Mouse (Mus musculus) adrenal gland, adult 8-10 months (tissue): ENCODE data around the gene Gng4. TPM values are rescaled to one million over a fixed set of nuclear protein-coding genes. Genes with fewer than 3 reads are reported as not detected.
"Not testable (repeated sequence)": the region's sequence is repeated elsewhere in the genome, so short reads cannot be mapped to it uniquely, and the experiment has no call there.

Experiments used
- DNase-seq: peaks from one replicate; pipeline ENCODE4 v3.0.0; 2022
- total RNA-seq, 4 experiments: library from RNA; stranded (reverse); gene quantifications; 2 replicates each; pipeline ENCODE4 v1.2.4; 2022

Gene Gng4
- 10 to 100 TPM in 3 of 4 experiments, 1 to 10 TPM in 1; 10.0 to 17.8 (median 13.8) TPM for total RNA-seq

GRCm38 (mm10) chr13:13783894-13784419 is at the start of gene Gng4:
Gene Gng4 (plus strand): TSS chr13:13784059.
- DNase-seq = peak; percentile 44

DNA sequence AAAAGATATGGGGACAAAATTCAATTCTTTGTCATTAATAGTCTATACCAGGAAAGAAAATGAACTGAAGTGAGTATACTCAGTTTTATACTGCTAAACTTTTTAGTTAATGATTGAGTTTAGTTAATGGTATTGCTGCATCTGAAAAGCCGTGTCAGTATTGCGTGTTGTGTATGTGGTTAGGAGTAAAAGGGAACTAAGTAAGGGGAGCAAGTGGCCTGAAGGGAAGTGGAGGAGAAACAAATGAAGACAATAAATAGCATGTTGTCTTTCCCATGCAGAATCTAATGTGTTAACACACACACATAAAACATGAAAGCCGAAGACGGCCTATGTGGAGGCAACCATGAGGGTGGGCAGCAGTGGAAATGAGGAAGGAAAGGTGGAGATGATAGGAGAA is 44.6 kb upstream of the Gng4 start:
- no peak for DNase-seq

DNA sequence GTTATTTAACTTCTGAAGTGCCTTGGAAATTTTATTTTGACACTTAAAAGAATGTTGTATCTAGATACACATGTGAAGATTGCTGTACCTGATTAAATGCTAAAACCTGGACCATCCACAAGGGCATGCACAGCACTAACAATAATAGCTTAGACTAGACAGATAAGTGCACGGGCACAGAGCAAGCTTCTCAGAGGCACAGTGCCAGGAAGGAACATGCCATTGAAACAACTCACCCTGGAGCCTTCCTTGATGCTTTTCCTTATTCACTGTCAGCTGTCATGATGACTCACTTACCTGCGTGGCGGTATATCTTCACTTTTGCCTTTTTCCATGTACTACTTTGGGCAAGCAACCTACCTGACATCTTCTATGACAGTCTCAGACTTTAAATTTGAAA is 37.9 kb upstream of the Gng4 start:
- no peak for DNase-seq

- no peak for DNase-seq
These were observed 7.9 kb upstream of the Gng4 start for GRCm38 (mm10) chr13:13775778-13776494.

DNA sequence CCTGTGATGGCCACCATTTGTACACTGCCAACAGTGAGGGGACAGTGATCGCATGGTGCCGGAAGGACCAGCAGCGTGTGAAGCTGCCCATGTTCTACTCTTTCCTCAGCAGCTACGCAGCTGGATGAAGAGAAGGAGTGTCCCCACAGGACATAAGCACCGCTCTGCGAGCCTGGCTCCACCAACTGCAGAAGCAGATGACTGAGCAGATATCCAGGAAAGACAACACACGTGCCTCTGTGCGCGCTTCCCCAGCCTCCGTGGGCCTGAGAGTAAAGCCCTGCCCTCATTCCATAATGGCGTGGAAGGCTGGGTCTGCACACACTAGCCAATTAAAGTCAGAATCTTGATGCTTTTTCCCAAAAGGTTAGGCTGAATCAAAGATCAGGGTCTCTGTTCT is 6.8 kb upstream of the Gng4 start:
- DNase-seq = no peak

DNA sequence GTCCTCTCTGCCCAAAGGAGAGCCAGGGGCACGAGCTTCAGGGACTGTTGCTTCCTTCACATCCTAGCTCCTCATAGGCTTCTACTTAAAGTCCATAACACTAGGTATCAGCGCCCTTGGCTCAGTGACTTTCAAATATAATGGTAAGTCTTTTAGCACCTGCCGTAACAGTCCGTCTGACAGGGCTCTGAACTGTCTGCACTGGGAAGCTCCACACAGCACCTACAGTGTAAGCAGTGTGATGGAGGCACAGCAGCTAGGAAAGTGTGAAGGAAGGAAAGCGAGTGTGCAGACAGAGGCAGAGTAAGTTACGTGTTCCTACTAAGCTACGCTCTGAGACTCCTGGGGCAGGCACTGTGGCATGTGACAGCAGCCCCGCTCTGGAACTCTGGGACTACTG is 6.2 kb upstream of the Gng4 start:
- no peak for DNase-seq

- DNase-seq = no peak
These were observed 4.9 kb upstream of the Gng4 start for GRCm38 (mm10) chr13:13778837-13779458.

DNA sequence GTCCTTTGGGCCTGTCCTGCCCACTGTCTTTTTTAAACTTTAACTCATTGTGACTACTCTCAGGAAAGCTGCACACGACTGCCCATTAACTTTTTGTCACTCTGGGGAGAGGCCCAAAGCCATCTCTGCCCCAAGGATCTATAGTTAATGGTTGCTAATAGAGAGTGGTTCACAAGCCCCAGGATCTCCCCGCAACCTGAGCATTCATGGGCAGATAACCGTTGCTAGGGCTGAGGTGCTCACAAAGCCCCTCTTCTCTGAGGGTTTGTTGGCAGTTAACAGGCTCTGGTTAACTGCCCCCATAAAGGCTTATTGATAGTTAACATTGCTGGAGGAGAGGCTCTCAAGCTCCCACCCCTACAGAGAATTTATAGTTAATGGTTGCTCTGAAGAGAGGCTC is 3.6 kb upstream of the Gng4 start:
- no peak for DNase-seq

DNA sequence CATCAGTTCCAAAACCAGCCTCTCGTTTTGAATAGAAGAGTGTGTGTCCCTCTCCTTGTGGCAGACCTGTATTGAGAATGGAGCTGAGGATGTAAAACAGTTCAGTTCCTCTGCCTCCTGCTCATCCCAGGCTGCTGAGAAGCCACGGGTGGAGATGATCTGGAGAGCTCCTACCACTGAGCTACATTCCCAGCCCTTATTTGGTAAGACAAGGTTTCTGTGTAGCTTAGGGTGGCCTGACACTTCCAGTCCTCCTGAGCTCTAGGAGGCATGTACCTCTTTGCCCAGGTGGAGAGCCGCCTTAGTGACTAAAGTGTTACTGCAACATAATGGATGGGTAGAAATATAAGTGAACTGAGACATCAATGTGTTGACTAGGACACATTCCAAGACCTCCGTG is 2.8 kb upstream of the Gng4 start:
- DNase-seq = no peak

DNA sequence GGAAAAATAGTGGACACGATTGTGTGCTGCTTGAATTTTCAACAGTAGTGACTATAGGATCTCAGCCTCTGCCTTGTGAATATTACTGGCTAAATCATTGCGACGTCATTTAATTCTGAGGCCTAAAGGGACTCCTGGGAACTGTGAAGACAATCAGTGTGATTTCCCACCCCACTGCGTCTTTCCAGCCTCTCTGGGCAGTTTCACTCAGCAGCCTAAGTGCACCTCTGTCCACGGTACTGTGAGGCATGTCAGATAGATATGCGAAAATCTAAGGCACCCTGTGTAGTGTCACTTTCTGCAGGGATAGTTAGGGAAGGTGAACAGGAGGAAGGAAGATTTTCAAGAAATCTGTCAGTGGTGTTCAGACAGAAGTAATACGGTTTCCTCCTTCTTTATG is 563 bp upstream of the Gng4 start:
- DNase-seq = no peak

- no peak for DNase-seq
These were observed 619 bp downstream of the Gng4 start for GRCm38 (mm10) chr13:13784420-13784936.

- peak; percentile 8 for DNase-seq
These were observed 1.3 kb downstream of the Gng4 start for GRCm38 (mm10) chr13:13784981-13785783.

DNA sequence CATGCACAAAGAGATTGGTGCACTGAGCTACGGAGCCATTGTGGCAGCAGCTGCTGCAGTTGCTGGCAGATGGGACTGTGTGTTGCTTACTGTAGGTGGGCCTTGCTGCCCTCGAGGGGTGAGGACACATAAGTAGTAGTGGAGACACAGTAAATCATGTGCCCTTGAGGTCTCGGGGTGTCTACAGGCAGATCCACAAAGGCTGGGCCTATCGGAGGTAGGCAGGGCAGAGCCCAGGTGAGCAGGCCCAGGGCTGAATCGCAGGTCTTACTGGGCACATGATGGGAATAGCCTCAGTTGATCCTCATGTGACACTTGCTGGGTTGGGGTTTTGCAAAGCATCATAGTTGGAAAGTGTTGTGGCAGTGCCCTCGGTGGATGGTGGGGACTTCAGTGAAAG is 3.1 kb downstream of the Gng4 start:
- no peak for DNase-seq

DNA sequence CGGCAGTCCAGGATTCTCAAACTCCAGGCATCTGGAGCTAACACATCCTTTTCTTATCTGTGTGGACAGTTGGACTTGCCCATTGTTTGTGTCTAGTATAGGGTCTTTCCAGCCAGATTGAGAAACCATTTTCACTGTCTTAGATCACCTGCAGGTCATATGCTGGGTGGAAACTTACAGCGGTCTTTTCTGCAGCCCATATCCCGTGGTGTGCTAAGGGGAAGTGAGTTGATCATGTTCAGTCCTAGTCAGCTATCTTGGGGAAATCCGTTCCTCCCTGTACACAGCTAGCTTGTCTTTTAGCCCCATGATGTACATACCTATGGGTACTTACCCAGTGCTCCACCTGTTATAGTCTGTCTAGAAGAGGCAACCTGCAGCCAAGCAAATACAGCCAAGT is 4.2 kb downstream of the Gng4 start:
- no peak for DNase-seq

- DNase-seq = no peak
These were observed 8.1 kb downstream of the Gng4 start for GRCm38 (mm10) chr13:13791981-13792380.

GRCm38 (mm10) chr13:13795166-13795832 is 11.4 kb downstream of the Gng4 start:
- DNase-seq = no peak

GRCm38 (mm10) chr13:13796082-13796481 is 12.2 kb downstream of the Gng4 start:
- DNase-seq = no peak

DNA sequence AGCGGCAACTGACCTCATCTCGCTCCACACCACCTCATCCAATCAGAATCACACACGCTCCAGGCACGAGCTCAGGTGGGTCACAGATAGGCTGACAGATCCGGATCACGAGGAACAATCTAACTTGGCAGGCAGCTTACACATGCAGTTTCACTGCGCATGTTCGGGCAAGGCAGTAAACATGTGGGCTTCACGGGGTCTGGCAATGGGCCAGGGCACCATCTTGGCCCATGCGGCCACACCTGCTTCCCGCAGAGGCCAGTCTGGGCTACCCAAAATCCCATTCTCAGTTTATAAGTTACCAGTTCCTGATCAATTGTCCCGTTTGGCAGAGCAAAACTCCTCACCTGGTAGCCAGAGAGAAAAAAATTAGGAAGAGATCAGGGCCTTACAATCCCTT is 14.0 kb downstream of the Gng4 start:
- not testable (repeated sequence) for DNase-seq

DNA sequence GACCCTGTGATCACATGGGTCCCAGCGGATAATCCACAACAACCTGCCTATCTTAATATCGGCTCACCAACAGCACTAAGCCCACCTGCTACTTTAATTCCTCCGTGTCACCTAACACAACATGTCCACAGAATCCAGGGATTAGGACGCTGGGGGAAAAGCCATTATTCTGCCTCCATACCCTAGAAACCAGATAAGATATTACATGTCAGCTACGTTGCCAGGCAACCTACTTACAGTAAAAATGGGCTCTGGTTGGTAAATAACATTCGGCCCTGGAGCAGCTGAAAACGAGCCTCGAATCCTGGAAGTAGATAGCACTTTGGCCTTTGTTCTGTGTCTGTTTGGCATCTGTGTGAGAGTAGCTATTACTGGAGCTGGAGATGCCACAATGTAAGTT is 14.9 kb downstream of the Gng4 start:
- DNase-seq = no peak

DNA sequence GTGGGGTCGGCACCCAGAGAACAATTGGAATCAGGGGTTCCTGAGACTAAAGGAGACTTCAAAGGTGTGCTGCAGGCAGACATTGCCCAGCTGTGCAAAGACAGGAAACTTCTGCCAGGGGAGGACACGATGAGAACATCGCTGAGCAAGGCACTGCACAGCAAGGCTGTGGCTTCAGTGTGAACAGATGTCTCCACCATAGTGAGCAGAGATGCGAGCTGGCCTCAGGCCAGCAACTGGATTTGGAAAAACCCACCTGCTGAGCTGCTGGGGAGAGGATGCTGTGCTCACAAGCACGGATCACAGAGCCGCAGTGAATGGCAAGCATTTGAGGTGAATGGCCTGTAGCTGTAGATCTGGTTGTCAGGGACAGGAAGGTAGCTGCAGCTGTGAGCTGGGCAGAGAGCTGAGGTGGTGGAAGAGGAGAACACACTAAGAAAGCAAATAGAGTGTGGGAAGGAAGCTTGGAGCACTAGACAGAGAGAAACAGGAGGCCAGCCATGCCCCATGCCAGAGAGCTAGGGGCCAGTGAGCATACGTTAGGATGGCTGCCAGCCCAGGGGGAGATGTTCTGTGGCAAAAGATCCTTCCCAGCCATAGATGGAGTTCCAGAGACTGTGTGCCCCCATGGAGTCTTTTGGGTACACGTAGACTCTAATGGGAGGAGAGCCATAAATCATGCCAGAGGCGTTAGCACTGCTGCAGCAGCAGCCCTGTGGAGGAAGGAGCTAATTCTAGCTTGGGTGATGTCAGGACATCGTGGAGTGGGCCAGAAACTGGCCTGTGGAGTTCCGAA is 24.7 kb downstream of the Gng4 start:
- no peak for DNase-seq

DNA sequence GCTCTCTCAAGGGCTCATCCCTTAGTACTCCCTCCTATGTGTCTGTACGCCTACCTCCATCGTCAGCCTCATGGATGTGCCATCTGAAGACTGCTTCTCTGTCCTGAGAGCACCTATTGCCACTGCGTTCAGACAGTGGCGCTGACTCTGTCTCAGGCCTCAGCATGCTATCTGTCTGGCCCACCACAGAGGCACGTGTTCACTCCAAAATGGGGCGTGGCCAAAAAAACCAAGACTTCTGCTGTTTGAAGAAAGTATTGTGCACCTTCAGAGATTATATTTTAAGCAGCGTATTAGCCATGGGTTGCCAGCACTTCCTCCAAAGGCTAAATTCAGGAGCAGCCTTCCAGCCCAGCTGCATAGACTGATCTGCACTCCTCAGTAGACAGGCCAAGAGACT is 27.0 kb downstream of the Gng4 start:
- DNase-seq = no peak

DNA sequence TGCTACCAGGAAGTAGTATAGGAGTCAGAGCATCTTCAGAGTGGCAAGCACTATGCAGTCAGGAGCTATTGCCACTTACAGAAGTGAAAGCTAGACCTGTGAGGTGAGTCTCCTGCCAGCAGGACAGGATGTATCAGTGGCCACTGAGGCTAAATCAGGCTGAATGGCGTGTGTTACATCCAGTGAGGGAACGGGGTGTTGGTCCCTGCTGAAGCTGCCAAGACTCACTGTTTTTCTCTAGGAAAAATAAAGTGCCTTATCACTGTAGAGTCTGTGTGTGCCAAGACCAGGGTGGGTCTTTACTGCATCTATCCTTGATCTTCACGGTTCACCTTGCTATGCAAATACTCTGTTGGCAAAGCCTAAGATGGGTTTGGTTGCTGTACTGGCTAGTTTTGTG is 34.8 kb downstream of the Gng4 start:
- DNase-seq = no peak
